Mouse (Mus musculus) left cerebral cortex, postnatal 36 days (tissue): Measurements from ENCODE around the gene Cadm1. TPM values are rescaled to one million over a fixed set of nuclear protein-coding genes. Genes with fewer than 3 reads are reported as not detected.

Experiments used
- DNase-seq, 2 experiments: peaks; one replicate each; pipeline ENCODE4 v3.0.0; 2021 to 2022; ENCODE audit warnings: low spot score in 2 of 2, mixed read lengths in 1 of 2
- intact Hi-C: fragments of 180-260 bp; cut with DNase I; formaldehyde crosslinking; loops from one replicate; pipeline ENCODE4 v1.15.1; 2025
- total RNA-seq, 2 experiments: library from RNA; stranded (reverse); gene quantifications; 2 replicates each; pipeline ENCODE4 v1.2.3; 2021

Cadm1 gene
- total RNA-seq, 2 experiments from 2014 or later: 209 to 233 TPM

DNA sequence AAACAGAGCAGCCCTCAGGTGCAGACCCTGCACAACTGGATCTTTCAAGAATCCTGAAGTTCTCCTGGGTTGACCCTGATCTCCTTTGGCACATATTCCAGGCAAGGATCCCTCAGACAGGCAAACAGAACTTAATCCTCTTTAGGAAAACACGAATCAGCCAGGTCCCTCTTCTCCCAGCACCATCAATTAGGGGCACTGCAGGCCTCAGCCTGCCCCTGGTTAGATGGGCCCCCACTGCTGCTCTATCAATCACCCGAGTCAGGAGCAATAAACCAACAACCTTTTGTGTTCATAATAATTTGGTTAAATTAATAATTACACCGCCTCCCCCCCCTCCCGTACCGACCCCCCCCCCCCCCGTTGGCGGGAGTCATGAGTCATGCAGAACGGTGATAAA, 308.2 kb downstream of the Cadm1 start:
- no peak for DNase-seq
- intact Hi-C loops: no loop called here

DNA sequence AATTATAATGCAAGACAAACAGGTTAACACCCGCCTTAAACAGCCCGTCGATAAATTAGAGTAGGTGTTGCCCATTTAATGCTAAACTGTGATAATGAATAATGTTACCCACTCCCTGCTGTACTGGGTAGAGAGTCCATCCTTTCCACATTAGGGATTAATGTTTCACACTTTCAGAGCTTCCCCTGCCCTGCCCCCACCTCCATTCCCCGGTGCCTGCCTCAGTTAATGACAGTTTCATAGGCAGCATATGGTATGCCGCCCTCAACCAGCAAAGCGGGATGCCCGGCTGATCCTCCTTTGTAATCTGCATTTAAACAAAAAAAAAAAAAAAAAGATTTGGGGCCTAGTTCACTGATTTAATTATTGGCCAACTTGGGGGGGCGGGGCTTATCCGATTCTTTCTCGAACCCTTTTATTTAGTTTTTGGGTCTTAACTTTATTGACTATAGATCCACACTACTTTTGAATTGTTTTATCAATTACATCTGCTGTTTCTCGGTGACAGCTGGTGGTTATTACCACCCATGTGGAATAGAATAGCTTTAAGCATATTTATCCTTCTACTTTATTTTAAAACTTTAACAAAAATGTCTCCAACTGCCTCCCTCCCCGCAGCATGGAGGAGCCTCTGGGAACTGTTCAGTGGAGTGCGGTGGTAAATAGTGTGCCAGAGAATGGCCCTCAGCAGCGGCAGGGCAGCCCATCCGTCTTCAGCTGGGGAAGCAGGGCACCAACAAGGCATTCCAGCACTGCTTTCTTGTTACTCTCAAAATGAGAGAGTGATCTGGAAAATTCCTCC, 309.1 kb downstream of the Cadm1 start:
- DNase-seq: no peak
- intact Hi-C loops: no loop called here

DNA sequence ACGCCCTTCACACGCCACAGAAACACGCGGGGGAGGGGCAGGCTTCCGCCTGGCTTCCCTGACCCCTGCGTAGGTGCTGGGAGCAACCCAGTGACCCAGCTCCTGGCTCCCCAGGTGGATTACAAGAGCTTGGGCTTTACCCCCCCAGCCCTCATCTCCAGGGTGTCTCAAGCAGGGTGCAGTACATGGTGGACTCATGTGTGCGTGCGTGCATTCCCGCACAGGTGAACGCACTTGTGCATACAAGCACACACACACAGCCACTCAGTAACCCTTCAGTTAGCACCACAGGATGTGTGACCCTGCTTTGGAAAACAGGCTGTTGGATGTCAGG, 309.7 kb downstream of the Cadm1 start:
- DNase-seq: no peak
- intact Hi-C loops: no loop called here

DNA sequence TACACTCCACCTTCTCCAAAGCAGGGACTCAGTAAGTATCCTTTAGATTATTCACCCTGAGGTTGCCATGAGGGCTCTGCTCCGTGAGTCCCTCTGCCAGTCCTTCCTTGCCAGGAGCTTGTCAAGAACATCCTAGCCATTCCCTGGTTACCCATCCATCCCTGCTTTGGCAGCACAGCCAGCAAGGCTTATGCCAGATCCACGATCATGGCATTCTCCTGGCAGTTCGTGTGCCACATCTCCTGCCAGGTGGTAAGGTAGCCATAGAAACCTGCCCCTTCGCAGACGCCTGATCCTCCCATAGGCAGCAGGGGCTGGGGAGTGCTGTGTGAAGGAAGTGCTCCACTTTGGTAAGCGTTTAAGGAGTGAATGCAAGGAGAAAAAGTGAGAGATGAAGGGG, 313.4 kb downstream of the Cadm1 start:
- DNase-seq: no peak
- intact Hi-C loops: no loop called here

DNA sequence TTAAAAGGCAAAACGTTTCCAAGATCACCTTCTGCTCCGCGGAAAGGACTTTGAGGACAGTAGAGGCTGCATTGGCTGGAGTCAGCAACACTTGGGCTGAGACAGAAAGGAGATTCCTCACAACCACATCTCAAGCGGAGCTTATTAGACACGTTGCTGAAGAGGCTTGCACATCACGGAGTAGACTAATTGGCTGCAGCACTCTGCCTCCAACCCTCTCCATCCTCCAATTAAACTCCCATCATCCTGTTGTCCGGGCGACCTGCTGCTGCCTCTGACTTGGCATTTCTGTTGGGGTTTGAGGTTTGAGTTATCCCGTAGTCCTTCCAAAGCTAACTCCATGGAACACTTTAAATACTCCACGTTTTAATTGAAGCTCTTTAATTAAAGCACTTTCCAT, 316.3 kb downstream of the Cadm1 start:
- intact Hi-C loops: no loop called here
- DNase-seq: no peak

DNA sequence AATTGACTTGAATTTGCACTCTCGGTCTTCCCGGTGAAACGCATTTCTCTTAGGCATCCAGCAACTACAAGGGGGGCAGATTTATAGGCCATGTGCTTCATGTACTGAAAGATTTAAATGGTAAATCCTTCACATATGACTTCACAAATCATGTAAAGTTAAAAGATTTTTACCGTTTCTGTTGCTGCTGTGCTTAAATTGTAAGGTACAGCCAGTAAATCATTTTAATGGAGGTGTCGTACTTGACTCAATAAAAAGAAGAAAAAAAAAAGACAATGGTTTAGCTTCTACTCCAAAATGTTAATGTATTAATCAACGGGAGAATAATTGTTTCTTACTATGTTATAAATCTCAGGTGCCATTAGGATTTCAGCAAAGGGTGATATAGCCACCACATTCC, 317.0 kb downstream of the Cadm1 start:
- DNase-seq: no peak
- intact Hi-C loops: no loop called here

DNA sequence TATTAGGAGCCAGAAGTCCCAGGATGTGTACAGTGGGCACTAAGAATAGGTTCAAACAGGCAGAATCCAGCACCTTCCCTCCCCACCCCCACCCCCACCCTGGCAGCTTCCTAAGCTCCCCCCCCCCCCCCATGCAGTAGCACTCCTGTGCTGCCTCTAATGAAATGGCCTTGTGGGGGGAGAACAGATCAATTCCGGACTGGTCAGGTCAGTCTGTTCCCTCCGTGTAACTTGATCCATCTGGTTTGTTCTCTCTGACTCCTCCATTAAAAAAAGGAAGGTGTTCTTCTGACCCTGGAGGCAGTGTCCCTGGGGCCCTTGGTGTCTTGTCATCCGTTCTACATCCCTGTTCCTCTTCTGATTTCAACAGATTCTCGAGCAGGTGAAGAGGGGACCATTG, 317.8 kb downstream of the Cadm1 start:
- no peak for DNase-seq
- intact Hi-C loops: no loop called here

DNA sequence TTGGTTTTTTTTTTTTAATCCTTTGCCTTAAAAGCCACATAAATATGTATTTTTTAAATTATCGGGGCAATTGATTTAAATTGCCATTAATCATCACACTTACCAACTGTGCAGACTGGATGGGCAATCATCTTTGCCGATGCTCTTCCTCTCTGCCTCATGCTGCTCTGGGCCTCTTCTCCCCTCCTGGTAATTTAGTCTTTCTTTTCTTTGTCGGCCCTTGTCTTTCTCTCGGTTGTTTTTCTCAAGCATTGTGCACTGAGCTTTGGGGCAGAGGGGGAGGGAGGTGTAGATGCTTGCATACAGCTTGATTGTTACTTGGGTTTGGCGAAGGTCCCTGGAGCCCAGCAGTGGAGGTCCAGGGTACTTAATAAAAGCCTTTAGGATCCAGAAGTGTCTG, 318.8 kb downstream of the Cadm1 start:
- intact Hi-C loops: no loop called here
- DNase-seq: no peak

DNA sequence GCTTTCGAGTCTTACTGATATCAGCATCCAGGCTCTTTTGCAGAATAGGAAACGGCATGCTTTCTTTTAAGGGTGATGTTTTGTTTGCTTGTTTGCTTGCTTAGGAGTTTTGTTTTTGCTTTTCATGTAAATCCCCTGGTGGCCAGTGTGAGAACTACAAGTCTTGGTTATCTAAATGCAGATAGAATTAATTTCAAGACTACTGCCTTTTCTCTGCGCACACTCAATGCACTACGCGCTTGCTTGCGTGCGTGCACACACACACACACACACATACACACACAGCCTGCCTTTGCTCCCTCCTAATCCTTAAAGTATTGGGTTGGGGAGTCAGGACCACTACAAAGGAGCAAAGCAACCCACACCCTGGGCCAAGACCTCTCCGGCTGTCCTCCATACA, 326.3 kb downstream of the Cadm1 start:
- DNase-seq: no peak
- intact Hi-C loops: no loop called here

DNA sequence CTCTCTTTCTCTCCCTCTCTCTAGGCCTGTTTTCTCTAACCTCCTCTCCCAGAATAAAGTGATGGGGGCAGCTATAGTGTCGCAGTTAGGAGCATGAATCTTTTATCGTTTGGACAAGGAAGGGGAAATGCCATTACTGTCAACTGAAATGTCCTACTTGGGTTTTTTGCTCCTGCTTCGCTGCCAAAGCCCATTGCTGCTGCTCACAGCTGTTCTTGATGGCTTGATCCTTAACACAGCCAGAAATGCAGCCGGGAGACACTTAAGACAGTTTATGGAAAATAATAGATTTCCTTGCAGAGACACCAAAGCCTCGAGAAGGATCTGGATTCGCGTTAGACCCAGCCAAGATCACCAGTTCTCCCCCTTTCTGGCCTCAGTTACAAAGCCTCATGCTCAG, 327.3 kb downstream of the Cadm1 start:
- no peak for DNase-seq
- intact Hi-C loops: no loop called here

DNA sequence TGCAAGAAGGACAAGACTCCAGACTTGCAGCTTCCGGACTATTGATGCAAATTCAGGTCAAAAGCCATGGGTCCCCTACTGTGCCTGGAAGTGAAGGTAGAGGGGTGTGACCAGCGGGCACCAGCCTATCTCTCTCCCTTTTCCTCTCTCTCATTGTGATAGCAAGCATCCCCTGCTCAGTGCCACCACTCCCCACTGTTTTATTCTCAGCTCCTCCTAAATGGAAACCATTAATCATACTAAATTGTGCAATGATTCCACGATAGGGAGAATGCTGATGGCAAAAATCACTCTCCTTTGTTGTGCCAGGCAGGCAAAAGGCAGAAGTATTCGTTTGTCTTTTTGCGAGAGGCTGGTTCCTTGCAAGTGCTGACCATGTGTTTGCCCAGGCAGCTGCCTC, 328.2 kb downstream of the Cadm1 start:
- intact Hi-C loops: no loop called here
- DNase-seq: no peak

DNA sequence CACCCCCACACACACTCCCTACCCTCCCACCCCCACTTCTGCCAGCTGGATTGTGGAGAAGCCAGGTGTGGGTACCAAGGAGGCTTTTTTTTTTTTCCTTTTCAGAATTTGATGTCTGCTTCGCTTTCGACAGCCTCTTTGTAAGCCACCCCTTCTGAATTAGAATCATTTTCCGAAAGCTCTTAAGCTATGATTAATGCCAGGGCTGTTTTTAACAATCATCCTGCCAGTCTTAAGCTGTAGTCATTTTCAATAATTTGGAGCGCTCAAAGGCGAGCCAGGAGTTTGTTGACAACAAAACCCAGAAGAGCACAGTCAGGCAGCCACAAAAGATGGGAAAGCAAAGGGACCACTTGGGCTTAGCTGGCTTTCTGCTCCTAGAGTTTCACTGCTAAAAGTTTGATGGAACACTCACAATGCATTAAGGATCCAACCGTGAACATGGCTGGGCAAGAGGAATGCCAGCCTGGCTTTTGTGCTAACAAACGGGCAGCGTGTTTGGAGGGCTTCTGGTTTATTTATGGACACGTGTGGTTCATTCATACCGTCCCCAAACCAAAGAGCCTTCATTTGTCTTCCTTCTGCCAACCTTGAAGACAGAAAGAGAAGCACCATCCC, 328.9 kb downstream of the Cadm1 start:
- no peak for DNase-seq
- intact Hi-C loops: no loop called here

DNA sequence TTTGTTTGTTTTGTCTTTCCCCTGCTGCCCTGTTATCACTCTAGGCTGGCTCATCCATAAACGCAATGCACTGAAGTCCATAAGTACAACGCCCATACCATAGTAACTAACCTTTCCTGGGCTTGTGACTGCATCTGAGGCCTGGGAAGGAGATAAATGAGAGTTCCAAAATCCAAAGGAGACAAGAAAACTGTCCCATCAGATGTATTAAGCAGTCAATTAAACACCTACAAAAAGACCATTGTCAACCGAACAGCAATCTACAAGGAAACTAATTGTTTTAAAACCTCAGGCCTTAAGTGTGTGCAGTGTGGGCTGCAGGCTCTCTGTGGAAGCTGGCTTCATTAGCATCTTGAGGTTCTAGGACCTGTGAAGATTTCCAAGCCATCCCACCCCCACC, 331.0 kb downstream of the Cadm1 start:
- intact Hi-C loops: no loop called here
- no peak for DNase-seq

DNA sequence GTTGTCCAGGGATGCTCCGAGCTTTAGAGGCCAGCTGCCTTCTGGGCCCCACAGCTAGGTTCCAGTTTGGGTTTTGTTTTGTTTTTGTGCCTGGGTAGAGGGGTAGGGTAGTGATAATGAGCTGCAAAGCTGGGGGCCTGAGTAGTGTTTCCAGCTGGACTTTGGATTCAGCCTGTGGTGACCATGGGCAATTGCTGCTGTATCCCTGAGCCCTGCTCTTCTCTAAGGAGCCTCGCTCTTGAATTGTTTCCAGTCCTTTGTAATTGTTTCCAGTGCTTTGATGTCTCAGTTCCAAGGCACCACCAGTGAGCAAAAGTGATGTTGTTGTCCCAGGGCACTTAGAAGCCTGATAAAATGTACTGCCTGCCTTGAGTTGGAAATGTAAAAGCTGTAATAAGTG, 331.8 kb downstream of the Cadm1 start:
- DNase-seq: no peak
- intact Hi-C loops: no loop called here

DNA sequence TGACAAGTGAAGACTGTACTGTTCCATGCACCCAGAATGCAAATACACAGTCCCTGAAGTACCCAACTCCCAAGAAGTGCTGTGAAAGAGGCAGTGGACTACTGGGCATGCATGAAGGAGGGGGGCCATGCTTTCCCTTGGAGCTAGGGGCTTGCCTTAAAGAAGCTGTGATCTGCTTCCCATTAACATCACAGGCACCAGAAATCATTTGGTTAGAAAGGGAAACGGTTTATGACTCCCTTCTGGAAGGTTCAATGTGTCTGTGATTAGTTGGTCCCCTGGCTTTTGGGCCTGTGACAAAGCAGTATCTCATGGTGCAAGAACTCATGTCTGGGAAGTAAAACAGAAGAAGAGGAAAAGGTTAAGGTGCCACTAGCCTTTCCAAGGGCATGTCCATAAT, 336.0 kb downstream of the Cadm1 start:
- intact Hi-C loops: no loop called here
- DNase-seq: no peak

DNA sequence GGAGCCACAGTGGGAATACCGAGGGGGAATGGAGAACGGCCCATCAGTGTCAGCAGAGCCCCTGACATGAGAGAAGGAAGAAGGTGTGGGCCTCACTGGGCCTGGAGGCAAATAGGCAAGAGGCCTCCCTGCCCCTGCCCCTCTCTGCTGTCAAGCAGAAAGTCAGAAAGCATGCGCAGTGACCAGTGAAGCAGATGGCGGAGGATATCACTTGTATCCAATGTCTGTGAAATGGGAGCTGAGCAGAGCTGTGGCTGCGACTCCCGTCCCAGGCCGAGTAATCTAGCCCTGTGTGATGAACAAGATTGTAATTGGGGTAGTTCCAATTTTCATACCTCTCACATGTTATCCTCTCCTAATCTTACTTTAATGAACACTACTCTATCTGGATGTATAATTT, 337.5 kb downstream of the Cadm1 start:
- no peak for DNase-seq
- intact Hi-C loops: no loop called here

DNA sequence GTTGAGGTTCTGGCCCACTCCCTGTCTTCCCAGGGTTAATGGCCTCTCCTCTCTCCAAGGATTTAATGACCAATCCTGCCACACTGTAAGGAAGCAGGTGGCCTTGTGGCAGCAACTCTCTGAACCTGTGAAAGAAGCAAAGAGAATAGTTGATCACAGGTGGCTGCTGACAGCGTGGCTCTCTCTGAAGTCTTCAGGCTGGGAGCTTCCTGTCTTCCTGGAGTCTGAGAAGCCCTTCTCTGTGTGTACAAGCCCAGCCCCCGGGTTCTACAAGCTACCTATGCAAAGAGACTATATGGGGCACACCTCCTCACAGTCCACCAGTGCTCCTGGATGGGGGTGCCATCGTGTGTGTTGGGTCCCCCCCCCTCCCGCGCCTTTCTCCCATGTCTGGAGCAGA, 339.7 kb downstream of the Cadm1 start:
- intact Hi-C loops: no loop called here
- no peak for DNase-seq

DNA sequence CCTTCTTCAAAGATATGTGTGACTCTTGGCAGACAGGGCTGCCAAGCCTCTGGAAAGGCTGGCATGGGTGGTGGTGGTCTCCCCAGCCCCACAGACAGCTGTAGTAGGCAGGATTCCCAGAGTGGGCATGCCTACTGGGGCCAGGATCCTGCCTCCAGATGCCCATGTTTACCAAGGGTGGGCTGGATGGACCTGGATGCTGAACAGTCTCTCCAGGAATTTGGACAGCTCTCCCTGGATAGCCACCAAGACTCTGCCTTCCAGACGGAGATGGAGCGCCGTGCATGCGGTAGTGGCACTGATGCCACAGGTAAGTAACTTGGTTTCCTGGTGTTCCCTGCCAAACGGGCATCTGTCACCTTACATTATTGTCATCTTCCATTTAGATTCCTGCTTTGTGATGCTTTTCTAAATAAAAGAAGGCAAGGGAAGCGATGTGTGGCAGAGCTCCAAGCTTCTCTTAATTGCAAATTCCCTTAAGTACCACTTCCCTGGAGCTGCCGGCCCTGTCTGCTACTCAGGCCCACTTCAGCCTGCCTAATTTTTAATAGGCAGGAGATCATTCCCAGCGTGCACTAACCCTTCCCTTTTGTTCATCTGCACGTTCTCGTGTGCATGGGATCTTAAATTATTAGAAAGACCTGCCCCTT, 346.7 kb downstream of the Cadm1 start:
- intact Hi-C loops: no loop called here
- DNase-seq: no peak

DNA sequence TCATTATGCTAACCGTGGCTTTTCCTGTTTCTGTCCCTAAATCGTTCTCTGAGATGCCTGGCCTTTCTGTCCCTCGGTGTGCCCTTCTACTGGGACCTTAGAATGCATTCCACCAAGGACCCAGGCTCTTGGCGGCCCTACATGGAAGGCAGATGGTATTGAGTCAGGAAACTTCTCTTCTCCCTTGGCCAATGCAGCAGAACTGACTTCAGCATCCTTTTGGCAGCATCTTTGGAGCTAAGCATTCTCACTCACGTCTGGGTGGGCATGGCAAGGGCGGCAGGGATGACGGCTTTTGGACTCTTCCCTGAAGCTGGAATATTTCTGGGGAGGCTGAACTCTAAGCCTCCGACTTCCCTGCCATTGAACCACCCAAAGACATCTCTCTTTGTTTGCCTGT, 350.2 kb downstream of the Cadm1 start:
- intact Hi-C loops: no loop called here
- DNase-seq: no peak

DNA sequence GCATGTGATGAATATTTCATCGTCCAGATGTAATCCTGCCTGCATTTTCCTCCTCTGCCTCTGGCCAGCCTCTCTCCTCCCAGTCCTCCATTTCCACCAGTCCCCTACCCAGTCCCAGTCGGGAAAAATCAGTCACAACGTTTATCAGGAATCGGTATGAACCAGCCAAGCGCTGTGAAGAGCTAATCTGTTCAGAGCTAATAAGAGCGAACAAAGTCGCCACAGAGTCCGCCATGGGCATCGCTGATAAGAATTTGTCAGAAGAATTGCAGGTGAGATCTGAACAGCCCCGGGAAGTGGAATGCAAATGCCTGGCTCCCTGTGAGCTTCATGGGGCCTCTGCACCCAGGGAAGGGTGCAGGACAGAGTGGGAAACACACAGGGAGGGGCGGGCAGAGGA, 352.4 kb downstream of the Cadm1 start:
- no peak for DNase-seq
- intact Hi-C loops: no loop called here

DNA sequence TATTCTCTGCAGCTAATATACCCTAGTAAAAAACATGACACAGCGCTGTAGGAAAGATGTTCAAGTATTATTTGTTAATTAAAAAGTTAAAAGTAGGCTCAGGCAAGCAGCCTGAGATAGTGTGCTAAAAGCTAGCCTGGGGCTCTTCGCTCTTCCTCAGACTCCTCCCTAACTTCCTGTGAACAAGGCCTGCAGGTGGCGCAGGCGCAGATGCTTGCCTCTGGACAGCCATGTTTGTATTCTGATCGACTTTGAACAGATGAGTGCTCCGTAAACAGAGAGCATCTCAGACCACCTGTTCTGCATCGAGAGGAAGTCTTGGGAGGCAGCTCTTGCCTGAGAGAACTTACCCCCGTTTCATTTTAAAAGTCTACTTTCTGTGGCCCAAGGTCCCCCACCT, 361.7 kb downstream of the Cadm1 start:
- intact Hi-C loops: no loop called here
- no peak for DNase-seq
